Mouse (Mus musculus): ENCODE data around the gene Nbl1. TPM values are rescaled to one million over a fixed set of nuclear protein-coding genes. Genes with fewer than 3 reads are reported as not detected.

Nbl1 gene
- total RNA-seq, 2 experiments from 2014 or later = 32.1 to 32.2 TPM

DNA sequence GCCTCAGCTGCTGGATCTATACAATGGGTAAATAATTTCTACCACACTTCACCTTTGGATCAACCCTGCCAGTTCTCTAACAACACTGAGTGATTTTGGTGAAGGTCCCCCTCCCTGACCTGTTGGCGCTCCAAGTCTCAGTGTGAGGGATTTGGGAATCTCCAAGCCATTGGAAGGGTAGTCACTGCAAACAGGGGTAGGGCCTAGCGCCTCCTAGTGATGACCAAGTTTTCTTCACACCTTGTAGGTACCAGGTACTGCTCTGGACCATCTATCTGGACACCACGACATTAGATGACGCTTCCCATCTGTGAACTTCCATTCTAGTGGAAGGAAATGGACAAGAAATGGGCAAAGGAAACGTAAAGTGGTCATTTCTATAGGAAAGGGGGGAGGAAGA lies 16.9 kb downstream of the Nbl1 start:
- DNase-seq = no peak
- intact Hi-C loops (cut with DNase I) = no loop called here

DNA sequence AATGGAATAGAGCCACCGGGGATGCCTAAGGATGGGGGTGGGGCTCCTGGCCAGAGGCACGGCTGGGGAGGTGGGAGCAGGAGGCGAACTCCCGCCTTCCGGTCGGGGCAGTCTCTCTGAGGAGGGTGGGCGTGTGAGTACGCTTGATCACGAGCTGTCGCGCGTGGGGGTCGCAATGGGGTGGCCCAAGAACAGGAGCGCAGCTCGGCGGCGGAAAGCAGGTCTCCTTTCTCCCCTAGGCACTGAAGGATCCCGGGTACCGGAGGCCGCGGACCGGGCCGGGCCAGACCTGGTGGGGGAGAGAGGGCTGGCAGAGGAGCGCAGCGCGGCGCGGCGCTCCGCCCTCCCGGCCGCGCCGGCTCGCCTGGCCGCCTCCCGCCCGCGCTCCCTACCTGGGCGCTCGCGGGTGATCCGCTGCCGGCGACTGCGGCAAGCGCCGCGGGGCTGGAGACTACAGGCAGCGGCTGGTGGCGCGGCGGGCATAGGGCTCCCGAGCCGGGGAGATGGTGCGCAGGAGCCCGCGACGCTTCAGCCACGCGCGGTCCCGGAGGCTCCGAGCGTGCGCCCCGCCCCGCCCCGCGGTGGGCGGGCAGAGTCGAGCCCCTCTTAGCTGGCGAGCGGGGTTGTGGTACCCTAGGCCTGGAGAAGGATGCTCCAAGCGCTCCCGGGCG lies 17.6 kb downstream of the Nbl1 start, which contains the start of gene Htr6:
Gene Htr6 (minus strand): TSS at position 530 of the 671 bp plus-strand sequence.
- intact Hi-C loops (cut with DNase I) = no loop called here
- no peak for DNase-seq

DNA sequence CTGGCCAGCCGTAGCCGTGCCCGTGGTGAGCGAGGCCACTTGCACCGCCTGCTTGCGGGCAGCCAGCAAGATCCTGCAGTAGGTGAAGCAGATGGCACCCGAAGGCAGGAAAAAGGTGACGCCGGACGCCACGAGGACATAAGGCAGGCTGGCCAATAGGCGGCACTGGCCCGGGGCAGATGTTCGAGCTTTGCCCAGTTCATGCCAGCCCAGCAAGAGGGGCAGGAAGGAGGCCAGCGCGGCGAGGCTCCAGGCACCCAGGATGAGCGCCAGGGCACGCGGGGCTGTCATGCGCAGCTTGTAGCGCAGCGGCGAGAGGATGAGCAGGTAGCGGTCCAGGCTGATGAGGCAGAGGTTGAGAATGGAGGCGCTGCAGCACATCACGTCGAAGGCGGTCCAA lies 18.7 kb downstream of the Nbl1 start:
- no peak for DNase-seq
- intact Hi-C loops (cut with DNase I) = no loop called here

DNA sequence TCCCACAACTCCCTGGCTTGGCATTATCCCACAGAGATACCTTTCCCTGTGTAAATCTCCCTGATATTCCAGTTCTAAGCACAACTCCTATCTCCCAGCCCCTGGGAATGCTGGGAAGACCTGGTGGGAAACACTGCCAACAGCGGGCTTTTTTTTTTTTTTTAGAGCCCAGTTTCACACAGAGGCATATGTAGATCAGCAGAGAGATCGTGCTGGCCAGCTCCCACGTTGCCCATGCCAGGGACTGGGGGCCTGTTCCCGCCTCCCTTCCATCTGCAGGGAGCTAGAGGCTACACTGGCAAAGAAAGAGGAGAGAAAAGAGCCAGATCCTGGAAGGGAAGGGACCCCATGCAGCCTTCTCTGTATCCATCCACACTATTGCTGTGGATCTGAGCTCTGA lies 24.5 kb downstream of the Nbl1 start:
- intact Hi-C loops (cut with DNase I) = no loop called here
- no peak for DNase-seq

DNA sequence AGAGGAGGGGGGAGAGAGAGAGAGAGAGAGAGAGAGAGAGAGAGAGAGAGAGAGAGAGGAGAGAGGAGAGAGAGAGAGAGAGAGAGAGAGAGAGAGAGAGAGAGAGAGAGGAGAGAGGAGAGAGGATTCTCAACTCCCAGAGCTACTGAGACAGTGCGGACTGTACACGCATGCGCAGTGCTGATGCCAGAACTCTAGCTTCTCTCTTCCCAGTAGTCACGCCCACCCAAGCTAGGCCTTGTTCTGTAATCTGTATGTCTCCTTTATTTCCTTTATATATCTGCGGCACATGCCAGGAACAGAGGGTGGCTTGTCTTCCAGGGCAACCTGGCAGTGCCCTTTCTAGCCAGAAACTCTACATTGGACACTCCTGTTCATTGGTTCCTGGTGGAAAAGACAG lies 28.0 kb downstream of the Nbl1 start:
- intact Hi-C loops (cut with DNase I) = no loop called here
- no peak for DNase-seq

DNA sequence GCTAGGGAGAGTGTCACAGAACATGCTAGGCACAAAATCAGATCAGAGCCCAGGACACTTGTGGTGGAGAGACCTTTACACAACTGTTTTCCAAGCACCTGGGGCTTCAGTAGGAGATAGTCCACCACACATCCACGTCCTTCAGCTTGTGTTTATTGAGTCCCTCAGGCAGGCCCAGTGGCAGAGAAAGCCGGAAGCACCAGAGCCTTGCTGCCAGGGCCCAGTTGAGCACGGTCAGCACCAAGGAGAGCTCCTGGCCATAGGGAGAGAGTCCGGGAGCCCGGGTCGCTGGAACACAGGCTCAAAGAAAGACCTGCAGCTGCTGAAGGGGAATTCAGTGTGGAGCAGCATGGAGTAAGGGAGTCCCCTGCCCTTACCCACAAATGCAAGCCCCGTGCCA lies 33.2 kb downstream of the Nbl1 start:
- intact Hi-C loops (cut with DNase I) = no loop called here
- peak; percentile 59 to 73 for DNase-seq

DNA sequence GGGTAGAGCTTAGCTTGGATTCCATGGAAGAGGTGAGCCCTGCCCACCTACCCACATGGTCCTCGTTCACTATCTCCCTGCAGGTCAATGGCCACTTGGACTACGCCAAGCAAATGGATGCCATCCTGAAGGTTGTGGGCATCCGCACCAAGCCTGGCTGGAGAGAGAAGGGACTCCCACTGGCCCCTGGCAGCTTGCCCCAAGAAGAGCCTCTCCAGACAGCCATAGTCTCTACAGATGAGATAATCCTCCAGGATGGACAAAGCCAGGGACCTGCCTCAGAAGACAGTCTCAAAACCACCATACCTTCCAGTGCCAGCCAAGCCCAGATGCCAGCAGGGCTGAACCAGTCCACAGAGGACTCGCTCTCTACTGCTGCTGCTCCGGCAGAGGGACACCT lies 34.8 kb downstream of the Nbl1 start:
- intact Hi-C loops (cut with DNase I) = no loop called here
- DNase-seq = no peak

DNA sequence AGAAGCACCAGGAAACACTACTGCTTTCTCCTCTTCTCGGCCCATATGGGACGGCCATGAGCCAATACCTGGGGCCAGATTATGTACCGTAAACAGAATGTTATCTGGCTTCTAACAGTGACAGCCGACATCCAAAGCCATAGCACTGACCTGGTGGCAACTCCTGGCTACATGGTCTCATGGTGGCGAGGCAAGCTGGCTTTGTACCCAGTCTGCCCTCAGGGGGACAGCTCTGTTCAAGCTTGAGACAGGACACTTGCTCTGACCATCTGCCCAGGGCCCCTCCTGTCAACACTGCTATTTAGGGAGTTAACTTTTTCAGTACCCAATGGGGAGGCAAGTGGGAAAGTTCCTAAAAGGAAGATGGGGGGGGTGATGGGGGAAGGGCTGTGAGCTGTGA lies 35.5 kb downstream of the Nbl1 start:
- DNase-seq = no peak
- intact Hi-C loops (cut with DNase I) = no loop called here

DNA sequence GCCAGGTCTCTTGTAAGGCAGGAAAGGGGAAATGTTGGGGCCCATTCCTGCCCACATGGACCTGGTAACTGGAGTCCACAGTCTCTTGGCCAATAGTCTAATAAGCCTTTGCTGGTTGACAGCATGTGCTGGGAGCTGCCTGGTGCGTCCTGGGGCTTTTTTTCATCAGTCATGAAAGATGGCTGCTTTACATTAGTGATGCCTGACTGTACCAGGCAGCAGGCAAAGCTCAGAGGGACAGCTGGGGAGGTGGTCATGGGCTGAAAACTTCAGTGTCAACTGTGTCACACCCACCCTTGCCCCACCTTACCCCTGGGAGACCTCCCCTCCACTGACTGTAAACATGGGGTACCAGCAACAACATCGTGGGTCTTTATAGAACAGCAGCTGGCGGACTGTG lies 37.0 kb downstream of the Nbl1 start:
- no peak for DNase-seq
- intact Hi-C loops (cut with DNase I) = no loop called here

DNA sequence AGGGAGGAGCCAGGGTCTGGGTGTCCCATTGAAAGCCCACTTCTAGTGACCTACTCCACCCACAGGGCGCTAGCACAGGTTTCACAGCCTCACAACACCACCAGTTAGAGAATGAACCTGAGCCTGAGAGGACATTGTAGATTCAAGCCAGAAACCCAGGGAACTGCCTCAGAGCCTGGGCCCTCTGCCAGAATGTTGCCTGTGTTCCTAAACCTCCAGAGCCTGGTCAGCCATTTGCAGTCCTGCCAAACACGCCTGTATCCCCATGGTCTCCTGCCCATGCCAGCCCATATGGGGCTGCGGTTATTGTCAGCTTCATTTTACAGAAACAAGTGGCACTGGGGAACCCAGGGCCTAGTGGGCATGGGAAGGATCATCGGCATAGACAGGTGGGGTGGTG lies 37.5 kb downstream of the Nbl1 start:
- intact Hi-C loops (cut with DNase I) = no loop called here
- DNase-seq = peak; percentile 45 to 51

DNA sequence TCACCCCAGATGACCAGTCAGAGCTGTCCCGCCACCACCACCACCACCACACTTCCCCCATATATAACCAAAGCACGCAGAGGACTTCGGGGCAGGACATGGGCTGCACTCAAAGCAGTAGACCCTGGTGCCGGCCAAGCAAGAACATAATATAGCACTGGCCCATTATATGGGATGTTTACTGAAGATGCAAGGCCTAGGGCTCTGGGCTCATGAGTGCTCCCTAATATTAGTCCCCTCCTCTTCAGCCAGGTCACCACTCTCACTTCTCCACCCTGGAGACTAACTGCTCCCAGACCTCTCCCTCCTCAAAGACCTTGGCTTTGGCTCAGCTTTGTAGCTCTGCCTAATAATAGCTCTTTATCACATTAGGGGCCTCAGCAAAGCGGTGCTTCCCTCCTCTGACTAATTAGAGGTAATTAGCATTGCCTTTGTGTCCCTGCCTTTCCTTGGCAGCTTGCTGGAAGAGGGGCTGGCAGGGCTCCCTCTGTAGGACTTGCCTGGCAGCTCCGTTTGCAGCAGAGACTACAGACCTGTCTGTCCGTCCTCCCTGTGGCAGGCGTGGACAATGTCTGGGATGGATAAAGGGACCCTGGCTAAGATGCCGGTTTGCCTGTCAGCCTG lies 38.4 kb downstream of the Nbl1 start:
- intact Hi-C loops (cut with DNase I) = no loop called here
- DNase-seq = peak; percentile 22

DNA sequence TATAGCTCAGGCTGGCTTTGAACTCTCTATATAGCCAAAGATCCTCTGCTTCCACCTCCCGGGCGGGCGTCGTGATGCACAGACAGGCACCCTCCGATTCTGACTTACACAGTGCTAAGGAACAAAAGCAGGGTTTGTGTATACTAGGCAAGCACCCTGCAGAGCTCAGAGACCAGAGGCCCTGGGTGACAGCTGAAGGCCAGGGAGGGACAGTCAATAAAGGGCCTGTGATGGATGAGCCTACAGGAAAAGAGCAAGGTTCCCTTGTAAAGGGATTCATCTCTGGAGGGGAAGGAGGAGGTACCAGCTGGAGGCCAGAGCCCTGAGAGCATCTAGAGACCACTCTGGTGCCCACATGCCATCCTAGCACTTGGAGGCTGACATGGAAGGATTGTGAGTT lies 39.4 kb downstream of the Nbl1 start:
- DNase-seq = no peak
- intact Hi-C loops (cut with DNase I) = no loop called here

DNA sequence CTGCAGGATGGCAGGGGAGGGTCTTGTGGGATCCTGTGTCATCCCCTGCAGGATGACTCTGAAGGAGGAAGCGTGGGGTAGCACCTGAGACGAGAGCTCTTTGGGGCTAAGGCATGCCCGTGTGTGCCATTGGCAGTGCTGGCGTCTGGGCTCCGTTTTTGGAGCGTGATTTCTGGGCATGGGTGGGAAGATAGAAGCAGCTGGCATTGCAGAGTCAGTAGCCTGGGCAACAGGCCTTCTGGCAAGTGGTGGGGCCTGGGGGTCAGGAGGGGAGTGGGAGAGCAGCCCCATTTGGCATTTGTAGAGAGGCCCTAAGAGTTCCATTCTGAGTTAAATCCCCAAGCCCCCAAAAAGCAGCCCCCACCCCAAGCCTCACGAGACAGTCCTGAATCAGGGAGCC lies 40.0 kb downstream of the Nbl1 start:
- intact Hi-C loops (cut with DNase I) = no loop called here
- DNase-seq = no peak

DNA sequence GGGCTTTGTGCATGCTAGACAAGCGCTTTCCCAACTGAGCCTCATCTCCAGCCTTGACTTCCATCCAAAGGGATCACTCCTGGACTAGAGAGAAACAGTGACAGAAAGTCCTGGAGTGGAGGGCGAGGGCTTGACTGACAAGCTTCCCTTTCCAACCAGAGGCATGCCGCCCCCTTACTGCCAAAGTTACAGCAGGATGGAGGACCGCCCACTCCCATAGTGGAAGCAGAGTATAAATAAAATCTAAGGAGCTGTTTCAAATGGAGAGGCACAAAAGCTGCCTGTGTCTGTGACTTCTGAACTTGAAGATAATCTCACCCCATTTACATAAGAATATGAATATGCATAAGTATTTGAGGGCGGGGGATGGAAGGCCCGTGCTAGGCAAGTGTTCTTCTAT lies 44.3 kb downstream of the Nbl1 start:
- intact Hi-C loops (cut with DNase I) = no loop called here
- no peak for DNase-seq

DNA sequence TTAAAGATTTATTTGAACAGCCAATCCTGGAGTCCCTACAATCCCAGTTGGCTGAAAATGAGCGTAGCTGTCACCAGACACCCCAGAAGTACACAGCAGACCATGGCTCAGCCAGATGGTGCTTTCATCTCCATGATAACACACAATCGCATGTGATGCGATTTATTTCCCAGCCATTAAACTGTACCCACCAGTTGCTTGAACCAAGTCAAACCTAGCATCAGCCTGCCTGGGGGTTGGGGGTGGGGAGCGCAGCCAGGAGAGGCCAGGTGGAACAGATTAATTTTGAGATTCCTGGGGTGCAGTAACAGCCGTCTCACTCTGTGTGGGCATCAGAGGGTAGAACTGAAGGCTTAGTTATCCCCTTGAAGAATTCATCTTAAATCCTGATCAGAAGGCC lies 46.4 kb downstream of the Nbl1 start:
- intact Hi-C loops (cut with DNase I) = no loop called here
- no peak for DNase-seq

DNA sequence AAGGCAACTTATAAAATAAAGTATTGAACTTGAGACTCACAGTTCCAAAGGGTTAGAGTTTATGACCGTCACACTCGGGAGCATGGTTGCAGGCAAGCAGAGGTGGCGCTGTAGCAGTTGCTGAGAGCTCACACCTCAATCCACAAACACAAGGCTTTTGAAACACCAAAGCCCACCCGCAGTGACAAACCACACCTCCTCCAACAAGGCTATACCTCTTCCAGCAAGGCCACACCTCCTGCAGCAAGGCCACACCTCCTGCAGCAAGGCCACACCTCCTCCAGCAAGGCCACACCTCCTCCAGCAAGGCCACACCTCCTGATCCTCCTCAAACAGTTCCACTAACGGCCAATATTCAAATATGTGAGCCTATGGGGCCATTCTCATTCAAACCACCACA lies 48.2 kb downstream of the Nbl1 start:
- intact Hi-C loops (cut with DNase I) = no loop called here
- DNase-seq = no peak

DNA sequence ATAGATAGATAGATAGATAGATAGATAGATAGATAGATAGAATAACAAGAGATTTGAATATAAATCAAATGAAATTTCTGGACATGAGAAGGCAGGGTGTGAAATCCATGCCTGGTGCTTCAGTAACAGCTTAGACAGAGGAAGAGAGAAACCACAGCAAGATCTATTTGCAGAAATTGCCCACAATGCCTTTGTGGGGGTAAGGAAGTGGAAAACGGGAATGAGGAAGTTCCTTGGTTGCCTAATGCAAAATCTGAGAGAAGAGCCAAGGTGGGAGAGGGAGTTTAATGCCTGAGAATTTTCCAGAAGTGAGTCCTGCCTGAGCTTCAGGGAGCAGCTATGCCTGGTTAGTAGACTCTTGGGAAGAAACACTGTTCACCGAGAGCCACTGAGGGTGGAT lies 49.2 kb downstream of the Nbl1 start:
- intact Hi-C loops (cut with DNase I) = no loop called here
- DNase-seq = no peak

DNA sequence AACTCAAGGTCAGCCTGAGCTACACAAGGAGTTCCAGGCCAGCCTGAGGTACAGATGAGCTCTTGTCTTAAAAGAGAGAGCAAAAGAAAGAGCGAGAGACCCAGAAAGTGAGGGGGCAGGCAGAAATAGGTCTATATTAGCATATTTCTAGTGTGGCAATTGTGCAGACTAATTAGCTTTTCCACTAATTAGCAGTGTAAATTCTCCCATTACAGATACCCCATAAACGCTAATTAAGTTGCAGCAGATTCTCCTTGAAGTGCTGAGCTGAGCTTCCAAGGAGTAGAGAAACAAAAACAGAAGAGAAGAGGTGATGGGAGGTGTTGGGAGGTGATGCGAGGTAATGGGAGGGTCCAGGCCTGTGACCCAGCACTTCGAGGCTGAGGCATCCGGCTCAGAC lies 50.2 kb downstream of the Nbl1 start:
- no peak for DNase-seq
- intact Hi-C loops (cut with DNase I) = no loop called here

DNA sequence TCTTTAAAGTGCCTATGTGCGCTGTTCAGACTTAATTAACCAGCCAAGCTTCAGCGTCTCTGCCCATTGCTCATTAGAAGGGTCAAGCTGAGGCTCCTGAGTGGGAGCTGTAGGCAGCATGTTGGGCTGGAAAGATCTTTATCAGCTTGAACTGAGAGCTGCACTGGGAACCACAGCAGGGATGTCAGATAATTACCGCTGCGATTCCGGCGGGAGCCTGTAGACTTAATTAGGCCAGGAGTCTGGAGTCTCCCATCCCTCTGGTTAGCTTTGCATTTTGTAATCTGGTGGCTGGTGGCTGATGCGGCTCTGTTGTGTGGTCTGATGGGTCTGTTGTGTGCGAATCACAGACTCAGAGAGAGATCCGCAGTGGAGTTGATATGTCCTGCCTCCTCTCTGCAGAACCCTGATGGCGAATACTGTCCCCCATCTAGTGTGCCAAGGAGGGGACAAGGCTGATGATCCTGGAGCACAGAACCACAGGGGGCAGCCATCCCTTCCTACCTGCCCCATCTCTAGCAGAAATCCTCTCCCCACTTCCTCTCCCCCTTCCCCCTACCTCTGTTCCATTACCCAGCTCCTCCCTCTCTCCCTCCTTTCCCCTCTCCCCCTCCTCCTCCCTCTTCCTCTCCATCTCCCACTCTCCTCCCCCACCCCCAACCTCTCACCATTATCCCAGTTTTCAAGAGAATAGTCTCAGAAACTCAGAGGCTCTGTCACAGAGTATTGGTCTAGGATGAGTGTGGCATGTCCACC lies 52.5 kb downstream of the Nbl1 start:
- intact Hi-C loops (cut with DNase I) = no loop called here
- no peak for DNase-seq

DNA sequence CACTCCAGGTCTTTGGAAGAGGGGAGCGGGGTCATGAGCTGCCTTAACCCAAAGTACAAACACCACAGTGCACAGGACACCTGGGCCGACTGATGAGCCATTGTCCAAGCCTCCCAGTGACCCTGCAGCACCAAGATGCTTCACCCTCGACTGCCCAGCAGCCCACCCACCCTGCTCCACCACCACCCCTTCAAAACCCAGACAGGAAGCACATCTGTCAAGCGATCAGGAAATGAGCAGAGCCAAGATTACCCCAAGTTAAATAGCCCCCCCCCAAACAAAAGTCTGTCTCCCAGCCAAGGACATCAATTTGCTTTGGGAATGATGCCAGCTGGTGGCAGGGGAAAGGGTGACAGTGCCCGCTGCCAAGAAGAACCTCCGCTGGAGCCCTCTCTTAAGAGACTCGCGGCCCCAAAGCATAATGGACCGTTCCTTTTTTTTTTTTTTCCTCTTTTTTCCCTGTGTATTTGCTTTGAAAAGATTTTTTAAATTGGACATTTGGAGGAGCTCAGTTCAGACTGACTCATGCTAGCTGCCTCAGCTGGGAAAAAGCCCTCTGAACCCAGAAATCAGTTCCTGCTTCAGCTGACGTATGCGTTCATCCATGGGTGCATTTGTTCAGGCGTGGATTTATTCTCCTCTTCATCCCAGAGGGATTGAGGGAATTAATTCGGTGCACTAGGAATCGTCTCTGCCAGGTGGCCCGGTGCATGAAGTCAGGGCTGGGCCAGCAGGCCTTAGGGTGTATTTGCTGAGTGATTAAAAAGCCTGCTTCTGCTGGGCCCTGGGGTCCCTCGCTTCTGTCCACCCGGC lies 54.8 kb downstream of the Nbl1 start:
- peak in 1 of 2 experiments; percentile 28 for DNase-seq
- intact Hi-C loops (cut with DNase I) = no loop called here

DNA sequence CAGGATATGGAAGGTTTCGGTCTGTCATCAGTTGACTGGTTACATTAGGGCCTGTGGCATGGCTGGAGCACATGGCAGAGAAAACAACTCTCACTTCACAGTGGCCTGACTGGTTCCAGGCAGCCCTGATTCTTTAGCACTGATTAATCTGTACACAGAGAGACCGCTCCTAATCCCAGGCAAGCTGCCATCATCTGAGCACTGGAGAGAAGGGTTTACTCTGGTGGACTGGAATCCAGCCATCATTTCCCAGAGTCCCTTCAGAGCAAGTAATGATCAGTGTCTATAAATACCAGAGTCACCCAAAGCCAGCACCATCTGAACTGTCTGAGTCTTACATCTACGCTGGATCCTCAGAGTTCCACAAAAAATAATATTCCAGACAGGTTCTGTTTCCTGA lies 57.0 kb downstream of the Nbl1 start:
- DNase-seq = peak in 1 of 2 experiments; percentile 30
- intact Hi-C loops (cut with DNase I) = no loop called here
